Mouse (Mus musculus) G1E (cell line): ENCODE results near the gene Il4i1. TPM values are rescaled to one million over a fixed set of nuclear protein-coding genes. Genes with fewer than 3 reads are reported as not detected.

Experiments used
- ATAC-seq: 2 replicates; pipeline ENCODE4 v1.8.0; 2016; ENCODE audit warnings: mild to moderate bottlenecking; ENCODE audit not compliant: insufficient number of reproducible peaks, poor library complexity, low FRiP score, severe bottlenecking; ENCODE audit errors: extremely low read depth
- DNase-seq: peaks from one replicate; pipeline ENCODE4 v3.0.0; 2012; ENCODE audit warnings: low spot score
- H3K27me3 ChIP-seq: 2 replicates; pipeline ENCODE4 v1.6.1; 2012; ENCODE audit warnings: mild to moderate bottlenecking, low read length, inconsistent platforms; ENCODE audit not compliant: insufficient read depth
- H3K36me3 ChIP-seq: replicated peaks from 2 replicates; pipeline ENCODE3; 2012; ENCODE audit warnings: mild to moderate bottlenecking, inconsistent platforms
- H3K4me1 ChIP-seq: 2 replicates; pipeline ENCODE4 v1.6.1; 2012; ENCODE audit warnings: low read depth, low read length, inconsistent platforms, mixed read lengths; ENCODE audit not compliant: insufficient read depth
- H3K4me3 ChIP-seq: 2 replicates; pipeline ENCODE4 v1.5.1; 2012; ENCODE audit warnings: low read depth, mild to moderate bottlenecking, inconsistent platforms, low read length, moderate library complexity, mixed read lengths
- H3K9me3 ChIP-seq: replicated peaks from 2 replicates; pipeline ENCODE4 v1.6.1; 2012; ENCODE audit warnings: inconsistent platforms
- CTCF ChIP-seq: IDR thresholded peaks from 2 replicates; pipeline ENCODE4 v1.5.1; 2012; ENCODE audit warnings: low read depth, low read length, inconsistent platforms, mixed read lengths
- GATA1 ChIP-seq: IDR thresholded peaks from 2 replicates; pipeline ENCODE4 v1.6.1; 2012; ENCODE audit warnings: borderline replicate concordance, low read length, inconsistent platforms, mixed read lengths
- GATA2 ChIP-seq: IDR thresholded peaks from 2 replicates; pipeline ENCODE4 v1.6.1; 2012; ENCODE audit warnings: low read depth, low read length, inconsistent platforms, borderline replicate concordance
- POLR2AphosphoS5 ChIP-seq: IDR thresholded peaks from 2 replicates; pipeline ENCODE4 v1.6.1; 2012; ENCODE audit warnings: low read depth, low read length, inconsistent platforms; ENCODE audit not compliant: insufficient replicate concordance
- TAL1 ChIP-seq: conservative IDR thresholded peaks from 2 replicates; pipeline ENCODE4 v1.6.1; 2012; ENCODE audit warnings: low read depth, low read length, inconsistent platforms, mixed read lengths
- polyA plus RNA-seq: library from polyadenylated mRNA; stranded (reverse); fragments of >175 nt; gene quantifications from 2 replicates; pipeline ENCODE4 v1.2.3, GENCODE M21; 2012
- total RNA-seq, 2 experiments: library from RNA; stranded (forward) in 1 of 2; stranded (reverse) in 1 of 2; fragments of 200-1000 nt in 1 of 2; fragments of >200 nt in 1 of 2; fragmentation: Nextera tagmentation in 1 of 2; gene quantifications; 2 replicates each; pipeline ENCODE4 v1.2.3; 2014 to 2017

The Il4i1 gene
- total RNA-seq (2014; fragmentation: Nextera tagmentation) = 4.2 and 14.4 TPM in 2 replicates
- total RNA-seq (2017) = 1.3 and 2.4 TPM in 2 replicates
- 3.1 and 3.2 TPM in 2 replicates for polyA plus RNA-seq

GRCm38 (mm10) chr7:44815721-44816469 is at the start of gene Il4i1, which contains the start of gene Nup62:
Gene Il4i1 (plus strand): TSS chr7:44816387.
Gene Nup62 (plus strand): TSS chr7:44816088.
- peak; percentile 89 for ATAC-seq
- Histone ChIP-seq H3K27me3 (no peaks in the 10 kb centered on the region), H3K9me3 (no peaks in the 10 kb centered on the region), H3K4me1 (peaks cover 57% of the 10 kb centered on the region), H3K4me3 (peak within 1 kb of the TSS; percentile 88), H3K36me3 (peaks cover 85% of the 10 kb centered on the region)
- no peak for TF ChIP-seq POLR2AphosphoS5
- DNase-seq = peak; percentile 94

GRCm38 (mm10) chr7:44768129-44768528 is 48.1 kb upstream of the Il4i1 start:
- Histone ChIP-seq H3K4me1 (peaks cover 7% of the 10 kb centered on the region), H3K27me3 (no peaks in the 10 kb centered on the region), H3K9me3 (no peaks in the 10 kb centered on the region), H3K36me3 (peaks cover 98% of the 10 kb centered on the region), H3K4me3 (no peak overlapping the region)
- DNase-seq (no peak), ATAC-seq (no peak)
- TF ChIP-seq CTCF = no peak
- TF ChIP-seq GATA1 = no peak
- TF ChIP-seq POLR2AphosphoS5 = no peak
- TF ChIP-seq GATA2 = no peak
- no peak for TF ChIP-seq TAL1

DNA sequence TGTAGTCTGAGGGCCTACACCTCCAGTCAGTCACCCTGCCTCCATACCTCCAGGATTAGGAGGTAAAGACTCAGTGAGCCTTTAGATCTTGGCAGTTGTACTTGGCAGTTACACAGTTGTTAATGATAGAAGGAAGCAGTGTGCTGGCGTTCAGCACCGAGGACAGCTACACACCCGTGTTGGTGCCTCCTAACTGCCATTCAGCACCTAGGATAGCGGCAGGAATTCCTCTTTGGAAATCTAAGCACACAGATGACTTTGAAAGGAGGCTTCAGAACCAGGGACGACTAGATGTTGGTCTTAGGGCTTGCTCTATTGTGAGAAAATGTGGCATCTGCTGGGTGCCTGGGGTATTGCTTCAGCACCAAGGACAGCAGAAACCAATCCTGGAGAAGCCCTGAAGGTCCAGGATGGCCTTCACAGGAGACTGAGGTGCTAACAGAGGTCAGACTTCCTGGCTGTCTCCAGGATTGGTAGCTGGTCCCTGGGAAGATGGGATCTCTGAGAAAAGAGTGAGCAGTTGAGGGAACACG is 46.1 kb upstream of the Il4i1 start:
- H3K27me3 ChIP-seq = no peaks in the 10 kb centered on the region
- no peak for TF ChIP-seq TAL1
- no peak for TF ChIP-seq CTCF
- no peak for TF ChIP-seq GATA2
- no peak for TF ChIP-seq POLR2AphosphoS5
- no peak overlapping the region for H3K4me3 ChIP-seq
- peaks cover 96% of the 10 kb centered on the region for H3K36me3 ChIP-seq
- H3K9me3 ChIP-seq = no peaks in the 10 kb centered on the region
- peaks cover 7% of the 10 kb centered on the region for H3K4me1 ChIP-seq
- DNase-seq (peak; percentile 37), ATAC-seq (no peak)

DNA sequence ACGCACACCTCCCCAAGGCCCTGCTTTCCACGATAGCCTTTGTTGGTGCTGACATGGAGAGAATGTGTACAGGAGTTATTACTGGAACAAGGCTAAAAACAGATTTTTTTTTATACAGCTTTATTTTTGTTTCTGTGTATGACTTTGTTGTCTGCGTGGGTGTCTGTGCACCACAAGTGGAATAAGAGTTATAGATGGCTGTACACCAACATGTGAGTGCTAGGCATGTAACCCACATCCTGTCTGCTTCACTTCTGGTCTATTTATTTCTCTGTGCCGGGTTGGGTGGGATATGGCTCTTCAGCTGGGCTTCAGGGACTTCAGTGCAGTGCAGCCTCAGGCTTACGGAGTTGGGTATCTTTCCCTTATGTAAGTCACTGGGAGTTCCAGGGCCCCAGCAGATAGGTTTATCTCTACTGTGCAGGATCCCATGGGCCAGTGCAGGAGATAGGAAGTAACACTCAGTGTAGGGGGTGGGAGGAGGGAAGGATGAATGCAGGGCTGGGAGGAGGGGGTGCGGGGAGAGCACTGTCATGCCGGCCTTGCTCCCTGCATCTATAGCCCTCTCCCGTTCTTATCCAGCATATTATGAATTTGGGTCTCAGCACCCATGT is 43.5 kb upstream of the Il4i1 start:
- DNase-seq = no peak
- Histone ChIP-seq H3K4me3 (no peak overlapping the region), H3K27me3 (no peaks in the 10 kb centered on the region), H3K36me3 (peaks cover 93% of the 10 kb centered on the region), H3K9me3 (no peaks in the 10 kb centered on the region), H3K4me1 (peaks cover 7% of the 10 kb centered on the region)
- ATAC-seq = 0 out of 2 replicates have a peak, but pooled peaks have one; percentile 22
- TF ChIP-seq CTCF (no peak), POLR2AphosphoS5 (no peak), GATA1 (no peak), GATA2 (no peak), TAL1 (no peak)

DNA sequence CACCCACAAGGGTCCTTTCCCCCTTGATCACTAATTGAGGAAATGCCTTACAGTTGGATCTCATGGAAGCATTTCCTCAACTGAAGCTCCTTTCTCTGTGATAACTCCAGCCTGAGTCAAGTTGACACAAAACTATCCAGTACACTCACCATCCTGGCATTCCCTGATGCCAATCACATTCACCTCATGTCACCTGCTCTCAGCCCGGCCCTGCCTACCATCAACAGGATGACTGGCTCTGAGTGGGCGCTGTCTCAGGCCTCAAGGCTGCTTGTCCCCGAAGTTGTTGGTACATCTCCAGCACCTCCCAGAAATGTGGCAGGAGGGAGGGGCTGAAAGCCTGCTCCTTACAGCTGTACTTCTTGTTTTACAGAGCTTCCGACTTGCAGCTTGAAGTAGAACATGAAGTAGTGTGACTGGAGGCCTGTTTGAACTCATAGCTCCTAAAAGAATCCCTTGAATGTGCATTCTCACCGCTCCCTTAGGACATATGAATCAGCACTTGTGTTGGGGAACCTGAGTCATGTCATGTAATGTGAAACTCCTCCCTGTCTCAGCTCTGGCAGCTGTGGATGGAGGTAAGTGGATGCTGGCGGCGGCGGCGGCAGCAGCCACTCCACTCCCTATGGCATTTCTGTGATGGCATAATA is 39.2 kb upstream of the Il4i1 start:
- H3K9me3 ChIP-seq = no peaks in the 10 kb centered on the region
- peaks cover 60% of the 10 kb centered on the region for H3K36me3 ChIP-seq
- no peaks in the 10 kb centered on the region for H3K27me3 ChIP-seq
- H3K4me3 ChIP-seq = no peak overlapping the region
- no peak for ATAC-seq
- TF ChIP-seq GATA2 = no peak
- no peak for TF ChIP-seq TAL1
- no peak for TF ChIP-seq CTCF
- no peak for TF ChIP-seq POLR2AphosphoS5
- TF ChIP-seq GATA1 = no peak
- no peak for DNase-seq
- H3K4me1 ChIP-seq = peaks cover 7% of the 10 kb centered on the region

DNA sequence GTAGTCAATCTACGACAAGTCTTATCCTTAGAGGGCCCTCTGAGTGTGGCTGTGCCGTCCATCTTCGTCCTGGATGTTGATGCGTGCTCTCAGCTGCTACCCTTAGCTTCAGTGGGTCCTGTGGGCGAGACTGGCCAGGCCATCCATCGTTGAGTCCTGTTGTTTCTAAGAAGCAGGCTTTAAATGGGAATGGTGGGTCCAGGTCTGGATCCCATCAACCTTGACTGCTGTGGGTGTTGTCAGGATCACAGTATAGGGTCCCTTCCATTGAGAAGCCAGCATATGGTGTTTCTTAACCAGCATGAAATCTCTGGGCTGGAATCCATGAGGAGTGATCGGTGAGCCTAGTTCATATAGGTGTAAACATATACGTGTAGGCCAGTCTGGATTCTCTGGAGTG is 36.1 kb upstream of the Il4i1 start:
- DNase-seq = no peak
- H3K4me1 ChIP-seq = no peaks in the 10 kb centered on the region
- no peak for TF ChIP-seq CTCF
- no peak for TF ChIP-seq TAL1
- TF ChIP-seq POLR2AphosphoS5 = no peak
- TF ChIP-seq GATA2 = no peak
- no peak for TF ChIP-seq GATA1
- no peak overlapping the region for H3K4me3 ChIP-seq
- H3K9me3 ChIP-seq = no peaks in the 10 kb centered on the region
- ATAC-seq = no peak
- H3K36me3 ChIP-seq = peaks cover 32% of the 10 kb centered on the region
- peaks cover 4% of the 10 kb centered on the region for H3K27me3 ChIP-seq
